Mouse (Mus musculus) midbrain, embryonic 15.5 days (tissue): ENCODE results near the gene Pxk. TPM values are rescaled to one million over a fixed set of nuclear protein-coding genes. Genes with fewer than 3 reads are reported as not detected.

Experiments used
- ATAC-seq: fragments of 200-750 bp; cut with Nextera tagmentation; replicated peaks from 2 replicates; pipeline ENCODE4 v1.8.0; 2017; ENCODE audit warnings: moderate TSS enrichment
- H3K27ac ChIP-seq: fragments of 300-500 bp; sonication (generic); 2 replicates; pipeline ENCODE4 v1.5.1; 2015; ENCODE audit warnings: mild to moderate bottlenecking, inconsistent platforms
- H3K27me3 ChIP-seq: fragments of 300-500 bp; sonication (generic); replicated peaks from 2 replicates; pipeline ENCODE4 v1.6.1; 2015; ENCODE audit warnings: inconsistent platforms
- H3K36me3 ChIP-seq: fragments of 300-500 bp; sonication (generic); replicated peaks from 2 replicates; pipeline ENCODE4 v1.6.1; 2015; ENCODE audit warnings: inconsistent platforms
- H3K4me1 ChIP-seq: fragments of 300-500 bp; sonication (generic); 2 replicates; pipeline ENCODE4 v1.6.1; 2015; ENCODE audit warnings: inconsistent platforms
- H3K4me2 ChIP-seq: fragments of 300-500 bp; sonication (generic); 2 replicates; pipeline ENCODE4 v1.6.1; 2015; ENCODE audit warnings: inconsistent platforms, mild to moderate bottlenecking, moderate library complexity
- H3K4me3 ChIP-seq: fragments of 300-500 bp; sonication (generic); 2 replicates; pipeline ENCODE4 v1.5.1; 2015; ENCODE audit warnings: mild to moderate bottlenecking, inconsistent platforms
- H3K9ac ChIP-seq: fragments of 300-500 bp; sonication (generic); 2 replicates; pipeline ENCODE4 v1.6.1; 2015; ENCODE audit warnings: mild to moderate bottlenecking, inconsistent platforms
- H3K9me3 ChIP-seq: fragments of 300-500 bp; sonication (generic); 2 replicates; pipeline ENCODE4 v1.6.1; 2016; ENCODE audit warnings: inconsistent platforms
- whole genome bisulfite sequencing: fragments of 180-500 bp; shearing (Covaris S2); methylation state at CpG from one replicate; pipeline ENCODE4 v1.1.7; 2015; ENCODE audit warnings: mixed read lengths; 5-methylcytosine and 5-hydroxymethylcytosine counted together
- polyA plus RNA-seq: library from polyadenylated mRNA; unstranded; fragments of >200 nt; fragmentation: Nextera tagmentation; extraction: Ambion mirVana; gene quantifications from 2 replicates; pipeline ENCODE4 v1.2.1, GENCODE M21; 2015

The Pxk gene
- polyA plus RNA-seq, 1 experiment from 2014 or later = 67.5 TPM

GRCm38 (mm10) chr14:8191331-8191965 is 93.4 kb downstream of the Pxk start:
- Histone ChIP-seq H3K4me1 (no peaks in the 10 kb centered on the region), H3K27ac (no peak overlapping the region), H3K9me3 (no peaks in the 10 kb centered on the region), H3K27me3 (no peaks in the 10 kb centered on the region), H3K4me2 (no peak overlapping the region), H3K9ac (no peak overlapping the region), H3K4me3 (no peak overlapping the region), H3K36me3 (no peaks in the 10 kb centered on the region)
- no peak for ATAC-seq
- WGBS = 68% methylated on average over 12 of the region's 12 CpGs

- ATAC-seq = no peak
- 91% methylated on average over 6 of the region's 6 CpGs for WGBS
These were observed 94.7 kb downstream of the Pxk start for GRCm38 (mm10) chr14:8192727-8193126.

GRCm38 (mm10) chr14:8200769-8201168 is 102.8 kb downstream of the Pxk start:
- Histone ChIP-seq H3K4me2 (no peak overlapping the region), H3K27me3 (no peaks in the 10 kb centered on the region), H3K9ac (no peak overlapping the region), H3K9me3 (no peaks in the 10 kb centered on the region), H3K27ac (no peak overlapping the region), H3K4me3 (no peak overlapping the region), H3K4me1 (no peaks in the 10 kb centered on the region), H3K36me3 (no peaks in the 10 kb centered on the region)
- no peak for ATAC-seq
- 86% methylated on average over 5 of the region's 5 CpGs for WGBS

More at GRCm38 (mm10) chr14:8192727-8193126, 94.7 kb downstream of the Pxk start:
- Histone ChIP-seq H3K4me2 (no peak overlapping the region), H3K9me3 (no peaks in the 10 kb centered on the region), H3K9ac (no peak overlapping the region), H3K27me3 (no peaks in the 10 kb centered on the region), H3K27ac (no peak overlapping the region), H3K36me3 (no peaks in the 10 kb centered on the region), H3K4me3 (no peak overlapping the region), H3K4me1 (no peaks in the 10 kb centered on the region)

- 85% methylated on average over 3 of the region's 3 CpGs for WGBS
- Histone ChIP-seq H3K36me3 (no peaks in the 10 kb centered on the region), H3K27ac (no peak overlapping the region), H3K4me1 (no peaks in the 10 kb centered on the region), H3K27me3 (no peaks in the 10 kb centered on the region), H3K9ac (no peak overlapping the region), H3K4me2 (no peak overlapping the region), H3K9me3 (no peaks in the 10 kb centered on the region), H3K4me3 (no peak overlapping the region)
- no peak for ATAC-seq
These were observed 103.7 kb downstream of the Pxk start for GRCm38 (mm10) chr14:8201715-8202114.

GRCm38 (mm10) chr14:8206179-8206910 is 108.3 kb downstream of the Pxk start:
- no peak overlapping the region for H3K9ac ChIP-seq
- H3K36me3 ChIP-seq = no peaks in the 10 kb centered on the region
- H3K4me3 ChIP-seq = no peak overlapping the region
- no peak overlapping the region for H3K27ac ChIP-seq
- no peak for ATAC-seq
- no peaks in the 10 kb centered on the region for H3K4me1 ChIP-seq
- no peaks in the 10 kb centered on the region for H3K27me3 ChIP-seq
- H3K4me2 ChIP-seq = no peak overlapping the region
- 63% methylated on average over 9 of the region's 9 CpGs for WGBS
- H3K9me3 ChIP-seq = no peaks in the 10 kb centered on the region

GRCm38 (mm10) chr14:8207105-8207504 is 109.1 kb downstream of the Pxk start:
- Histone ChIP-seq H3K27ac (no peak overlapping the region), H3K9me3 (no peaks in the 10 kb centered on the region), H3K36me3 (no peaks in the 10 kb centered on the region), H3K4me1 (no peaks in the 10 kb centered on the region), H3K4me2 (no peak overlapping the region), H3K9ac (no peak overlapping the region), H3K27me3 (no peaks in the 10 kb centered on the region), H3K4me3 (no peak overlapping the region)
- WGBS = 18% methylated on average over 5 of the region's 5 CpGs
- ATAC-seq = peak; percentile 63; the same call in 1 of the 2 replicates

- Histone ChIP-seq H3K27me3 (no peaks in the 10 kb centered on the region), H3K4me3 (no peak overlapping the region), H3K4me2 (no peak overlapping the region), H3K27ac (no peak overlapping the region), H3K9me3 (no peaks in the 10 kb centered on the region), H3K4me1 (no peaks in the 10 kb centered on the region), H3K36me3 (no peaks in the 10 kb centered on the region), H3K9ac (no peak overlapping the region)
- WGBS = 62% methylated on average over 5 of the region's 5 CpGs
- ATAC-seq = peak; percentile 55; the same call in 1 of the 2 replicates
These were observed 109.5 kb downstream of the Pxk start for GRCm38 (mm10) chr14:8207543-8207942.

GRCm38 (mm10) chr14:8208876-8209275 is 110.9 kb downstream of the Pxk start:
- ATAC-seq = no peak

GRCm38 (mm10) chr14:8209896-8210295 is 111.9 kb downstream of the Pxk start:
- no peak overlapping the region for H3K9ac ChIP-seq
- no peak overlapping the region for H3K4me3 ChIP-seq
- H3K4me1 ChIP-seq = peaks cover 4% of the 10 kb centered on the region
- H3K4me2 ChIP-seq = no peak overlapping the region
- no peaks in the 10 kb centered on the region for H3K9me3 ChIP-seq
- ATAC-seq = no peak
- WGBS = 70% methylated on average over 2 of the region's 2 CpGs
- no peaks in the 10 kb centered on the region for H3K36me3 ChIP-seq
- H3K27ac ChIP-seq = no peak overlapping the region
- H3K27me3 ChIP-seq = no peaks in the 10 kb centered on the region

More at GRCm38 (mm10) chr14:8208876-8209275, 110.9 kb downstream of the Pxk start:
- Histone ChIP-seq H3K27me3 (no peaks in the 10 kb centered on the region), H3K4me1 (no peaks in the 10 kb centered on the region; the same call in 1 of the 2 replicates), H3K27ac (no peak overlapping the region), H3K9me3 (no peaks in the 10 kb centered on the region), H3K4me3 (no peak overlapping the region), H3K4me2 (no peak overlapping the region), H3K36me3 (no peaks in the 10 kb centered on the region), H3K9ac (no peak overlapping the region)
- 82% methylated on average over 3 of the region's 3 CpGs for WGBS

- no peak for ATAC-seq
- H3K9me3 ChIP-seq = no peaks in the 10 kb centered on the region
- H3K27ac ChIP-seq = no peak overlapping the region
- peaks cover 9% of the 10 kb centered on the region; the same call in 1 of the 2 replicates for H3K27me3 ChIP-seq
- H3K4me2 ChIP-seq = no peak overlapping the region
- no peak overlapping the region for H3K9ac ChIP-seq
- H3K4me3 ChIP-seq = no peak overlapping the region
- no peaks in the 10 kb centered on the region for H3K36me3 ChIP-seq
- H3K4me1 ChIP-seq = peaks cover 16% of the 10 kb centered on the region
- 75% methylated on average over 2 of the region's 2 CpGs for WGBS
These were observed 115.0 kb downstream of the Pxk start for GRCm38 (mm10) chr14:8212996-8213395.

GRCm38 (mm10) chr14:8213803-8214224 is 115.8 kb downstream of the Pxk start, which contains the start of gene Kctd6:
Gene Kctd6, plus strand, starts transcription at chr14:8214140.
- ATAC-seq = peak; percentile 96
- Histone ChIP-seq H3K27ac (peak within 1 kb of the TSS; percentile 91), H3K4me2 (peak within 1 kb of the TSS; percentile 81), H3K9me3 (no peaks in the 10 kb centered on the region), H3K4me1 (peaks cover 22% of the 10 kb centered on the region), H3K36me3 (no peaks in the 10 kb centered on the region), H3K4me3 (peak within 1 kb of the TSS; percentile 54), H3K9ac (peak within 1 kb of the TSS; percentile 79), H3K27me3 (peaks cover 9% of the 10 kb centered on the region; the same call in 1 of the 2 replicates)
- WGBS = 1% methylated on average over 45 of the region's 49 CpGs
